Mouse (Mus musculus) hindbrain, embryonic 11.5 days (tissue): Measurements from ENCODE around the gene Clic5. TPM values are rescaled to one million over a fixed set of nuclear protein-coding genes. Genes with fewer than 3 reads are reported as not detected.

Source experiments
- ATAC-seq: fragments of 200-750 bp; cut with Nextera tagmentation; 2 replicates; pipeline ENCODE4 v1.8.0; 2017; ENCODE audit warnings: mild to moderate bottlenecking, moderate TSS enrichment, moderate library complexity; ENCODE audit not compliant: low FRiP score
- DNase-seq: peaks from one replicate; pipeline ENCODE4 v3.0.0-alpha.2; 2015; ENCODE audit warnings: low spot score
- H3K27ac ChIP-seq: fragments of 300-500 bp; sonication (generic); 2 replicates; pipeline ENCODE4 v1.5.1; 2014; ENCODE audit warnings: mild to moderate bottlenecking, low read depth, low read length
- H3K27me3 ChIP-seq: fragments of 300-500 bp; sonication (generic); 2 replicates; pipeline ENCODE4 v1.6.1; 2014; ENCODE audit warnings: mild to moderate bottlenecking, low read length, moderate library complexity, mixed read lengths; ENCODE audit not compliant: control insufficient read depth, insufficient read depth
- H3K36me3 ChIP-seq: fragments of 300-500 bp; sonication (generic); 2 replicates; pipeline ENCODE4 v1.6.1; 2014; ENCODE audit warnings: mild to moderate bottlenecking, low read length, moderate library complexity, mixed read lengths; ENCODE audit not compliant: control insufficient read depth, insufficient read depth
- H3K4me1 ChIP-seq: fragments of 300-500 bp; sonication (generic); replicated peaks from 2 replicates; pipeline ENCODE4 v1.6.1; 2014; ENCODE audit warnings: low read length, mixed read lengths; ENCODE audit not compliant: control insufficient read depth, insufficient read depth
- H3K4me2 ChIP-seq: fragments of 300-500 bp; sonication (generic); replicated peaks from 2 replicates; pipeline ENCODE4 v1.6.1; 2014; ENCODE audit warnings: mild to moderate bottlenecking, low read depth, low read length
- H3K4me3 ChIP-seq: fragments of 300-500 bp; sonication (generic); 2 replicates; pipeline ENCODE4 v1.5.1; 2014; ENCODE audit warnings: low read depth, low read length
- H3K9ac ChIP-seq: fragments of 300-500 bp; sonication (generic); 2 replicates; pipeline ENCODE4 v1.6.1; 2014; ENCODE audit warnings: low read depth, low read length
- H3K9me3 ChIP-seq: fragments of 300-500 bp; sonication (generic); 2 replicates; pipeline ENCODE4 v1.6.1; 2016; ENCODE audit warnings: low read length; ENCODE audit not compliant: control insufficient read depth
- WGBS: fragments of 180-500 bp; shearing (Covaris S2); extraction: QIAGEN DNeasy Blood & Tissue Kit; methylation state at CpG from one replicate; pipeline ENCODE4 v1.1.7; 2014; 5-methylcytosine and 5-hydroxymethylcytosine counted together
- polyA plus RNA-seq: library from polyadenylated mRNA; unstranded; fragments of >200 nt; fragmentation: Nextera tagmentation; extraction: Ambion mirVana; gene quantifications from 2 replicates; pipeline ENCODE4 v1.2.1, GENCODE M21; 2014

The Clic5 gene
- 0.15 and 0.26 TPM in 2 replicates for polyA plus RNA-seq

- Histone ChIP-seq H3K4me2 (peak within 1 kb of the TSS; percentile 87), H3K9ac (peak within 1 kb of the TSS; percentile 42; the same call in 1 of the 2 replicates), H3K4me1 (peaks cover 6% of the 10 kb centered on the region; the same call in 1 of the 2 replicates), H3K27me3 (peaks cover 8% of the 10 kb centered on the region), H3K27ac (no peak within 1 kb of the TSS), H3K36me3 (no peaks in the 10 kb centered on the region), H3K9me3 (no peaks in the 10 kb centered on the region), H3K4me3 (peak within 1 kb of the TSS; percentile 34)
- ATAC-seq (peak; percentile 35; the same call in 1 of the 2 replicates), DNase-seq (peak; percentile 59)
- WGBS: 3% methylated on average over 24 of the region's 24 CpGs
Observed at GRCm38 (mm10) chr17:44188042-44188768, at the start of gene Clic5. Clic5 (plus strand) TSS chr17:44188584.

- Histone ChIP-seq H3K36me3 (no peaks in the 10 kb centered on the region), H3K4me1 (no peaks in the 10 kb centered on the region), H3K9ac (no peak overlapping the region), H3K9me3 (no peaks in the 10 kb centered on the region), H3K4me2 (no peak overlapping the region), H3K4me3 (no peak overlapping the region), H3K27ac (no peak overlapping the region), H3K27me3 (no peaks in the 10 kb centered on the region)
- DNase-seq: no peak
- WGBS: 88% methylated on average over 1 of the region's 1 CpGs
- no peak for ATAC-seq
Observed at GRCm38 (mm10) chr17:44145806-44146205, 42.6 kb upstream of the Clic5 start.

- no peak overlapping the region for H3K4me3 ChIP-seq
- WGBS: 90% methylated on average over 5 of the region's 5 CpGs
- no peak for ATAC-seq
- no peak overlapping the region for H3K9ac ChIP-seq
- no peak overlapping the region for H3K4me2 ChIP-seq
- H3K4me1 ChIP-seq: no peaks in the 10 kb centered on the region
- H3K27me3 ChIP-seq: no peaks in the 10 kb centered on the region
- no peak overlapping the region for H3K27ac ChIP-seq
- no peak for DNase-seq
- H3K9me3 ChIP-seq: no peaks in the 10 kb centered on the region
- H3K36me3 ChIP-seq: no peaks in the 10 kb centered on the region
Observed at GRCm38 (mm10) chr17:44148109-44148846, 40.1 kb upstream of the Clic5 start.

- H3K4me1 ChIP-seq: no peaks in the 10 kb centered on the region
- H3K9me3 ChIP-seq: no peaks in the 10 kb centered on the region
- H3K9ac ChIP-seq: no peak overlapping the region
- no peaks in the 10 kb centered on the region for H3K36me3 ChIP-seq
- ATAC-seq: no peak
- H3K4me3 ChIP-seq: no peak overlapping the region
- 68% methylated on average over 3 of the region's 3 CpGs for WGBS
- H3K4me2 ChIP-seq: no peak overlapping the region
- H3K27me3 ChIP-seq: no peaks in the 10 kb centered on the region
- H3K27ac ChIP-seq: no peak overlapping the region
- DNase-seq: peak; percentile 51
Observed at GRCm38 (mm10) chr17:44151130-44151529, 37.3 kb upstream of the Clic5 start.

- no peaks in the 10 kb centered on the region for H3K36me3 ChIP-seq
- H3K9ac ChIP-seq: no peak overlapping the region
- no peaks in the 10 kb centered on the region for H3K4me1 ChIP-seq
- no peak overlapping the region for H3K4me3 ChIP-seq
- DNase-seq: no peak
- WGBS: 89% methylated on average over 8 of the region's 8 CpGs
- no peak overlapping the region for H3K27ac ChIP-seq
- no peaks in the 10 kb centered on the region for H3K27me3 ChIP-seq
- H3K4me2 ChIP-seq: no peak overlapping the region
- H3K9me3 ChIP-seq: no peaks in the 10 kb centered on the region
- no peak for ATAC-seq
Observed at GRCm38 (mm10) chr17:44151889-44152288, 36.5 kb upstream of the Clic5 start.

GRCm38 (mm10) chr17:44153871-44154270 lies 34.5 kb upstream of the Clic5 start:
- Histone ChIP-seq H3K27me3 (no peaks in the 10 kb centered on the region), H3K4me2 (no peak overlapping the region), H3K4me3 (no peak overlapping the region), H3K36me3 (no peaks in the 10 kb centered on the region), H3K27ac (no peak overlapping the region), H3K4me1 (no peaks in the 10 kb centered on the region), H3K9ac (no peak overlapping the region), H3K9me3 (no peaks in the 10 kb centered on the region)
- WGBS: 42% methylated on average over 5 of the region's 5 CpGs
- no peak for ATAC-seq
- DNase-seq: no peak

GRCm38 (mm10) chr17:44155204-44155603 lies 33.2 kb upstream of the Clic5 start:
- WGBS: 82% methylated on average over 2 of the region's 2 CpGs
- DNase-seq: no peak
- Histone ChIP-seq H3K4me3 (no peak overlapping the region), H3K27me3 (no peaks in the 10 kb centered on the region), H3K4me1 (no peaks in the 10 kb centered on the region), H3K9ac (no peak overlapping the region), H3K27ac (no peak overlapping the region), H3K4me2 (no peak overlapping the region), H3K9me3 (no peaks in the 10 kb centered on the region), H3K36me3 (no peaks in the 10 kb centered on the region)
- ATAC-seq: no peak

GRCm38 (mm10) chr17:44158186-44158585 lies 30.2 kb upstream of the Clic5 start:
- no peak for ATAC-seq
- WGBS: 61% methylated on average over 1 of the region's 1 CpGs

More at GRCm38 (mm10) chr17:44158186-44158585, 30.2 kb upstream of the Clic5 start:
- Histone ChIP-seq H3K4me2 (no peak overlapping the region), H3K27me3 (no peaks in the 10 kb centered on the region), H3K36me3 (no peaks in the 10 kb centered on the region), H3K9me3 (no peaks in the 10 kb centered on the region), H3K4me3 (no peak overlapping the region), H3K4me1 (no peaks in the 10 kb centered on the region), H3K27ac (no peak overlapping the region), H3K9ac (no peak overlapping the region)
- no peak for DNase-seq
